Comparison of ENCODE assay signal across 12 mouse cellular contexts in genomic region chr6:97259926-97260325, GRCm38 (mm10). TPM values are rescaled to one million over a fixed set of nuclear protein-coding genes. Genes with fewer than 3 reads are reported as not detected.
DNase-seq lines count a peak whose midpoint lies in the region; TF ChIP-seq lines count a peak whose summit lies in the region.
"Not testable (repeated sequence)": the region's sequence is repeated elsewhere in the genome, so short reads cannot be mapped to it uniquely, and the experiment has no call there.
"Had no signal": no experiment of that assay in that cellular context is flagged by ENCODE, and none has a peak within 500 bp of the region (broad histone marks: within the 10 kb centered on the region; RNA-seq: fewer than 3 reads in every experiment).

No protein-coding gene starts in this region.

- H3K27me3 ChIP-seq in C2C12 (ENCODE audit: control insufficient read depth, insufficient read depth, insufficient read length); CH12.LX (replicated peaks); myocyte (ENCODE audit: control insufficient read depth, insufficient read depth, insufficient read length): not testable (repeated sequence)

- H3K36me3 ChIP-seq in C2C12 (ENCODE audit: control insufficient read depth, insufficient read depth); CH12.LX (replicated peaks in 1 of 2; ENCODE audit: control insufficient read depth in 1 of 2, insufficient read depth in 1 of 2, low read length in 1 of 2); myocyte (ENCODE audit: control insufficient read depth, insufficient read depth): not testable (repeated sequence)

- TF ChIP-seq CTCF in C2C12 (IDR thresholded peaks at IDR 0.05; ENCODE audit: control insufficient read depth, insufficient read depth, insufficient read length); CH12.LX (conservative IDR thresholded peaks at IDR 0.05 in 1 of 2, IDR thresholded peaks at IDR 0.05 in 1 of 2; ENCODE audit: low read depth in 2 of 2, low read length in 2 of 2); gastrocnemius, adult 2 months (IDR thresholded peaks at IDR 0.05): not testable (repeated sequence)

- intact Hi-C loops in gastrocnemius, adult 2 months (cut with DNase I), result not testable (repeated sequence)

- not testable (repeated sequence) for H3K4me2 ChIP-seq in CH12.LX (ENCODE audit: insufficient read depth, low read depth, poor library complexity, severe bottlenecking); myocyte (ENCODE audit: low read depth)

- H3K27ac ChIP-seq in CH12.LX (ENCODE audit: insufficient read depth, low read depth), result not testable (repeated sequence)
- peak overlapping the region; percentile 81 for H3K27ac ChIP-seq in gastrocnemius, adult 2 months

- TF ChIP-seq RAD21 in CH12.LX (IDR thresholded peaks at IDR 0.05; ENCODE audit: low read depth, low read length), result not testable (repeated sequence)

- TF ChIP-seq POLR2A in CH12.LX (IDR thresholded peaks at IDR 0.05; ENCODE audit: low read depth, low read length); myocyte (IDR thresholded peaks at IDR 0.05; ENCODE audit: insufficient read length, low read depth): not testable (repeated sequence)

- H3K9ac ChIP-seq in CH12.LX (ENCODE audit: insufficient read depth, low read depth), result not testable (repeated sequence)

- in situ Hi-C loops in CH12.LX (cut with MboI; ENCODE audit: low pct_ligation_motif_present, low pct_unique_long_range_greater_than_20kb, low sequenced_read_pairs), result loop anchor here (25.0 kb wide), 1 partner anchor 477 kb away; no protein-coding TSS in a partner anchor

- DNase-seq in CH12.LX (ENCODE audit: extremely low read depth); gastrocnemius, adult 2 months: not testable (repeated sequence)

- H3K79me3 ChIP-seq in C2C12 (ENCODE audit: low read depth), result not testable (repeated sequence)

- TF ChIP-seq EP300 in CH12.LX (IDR thresholded peaks at IDR 0.05; ENCODE audit: low read length), result not testable (repeated sequence)

- not testable (repeated sequence) for H3K4me3 ChIP-seq in C2C12 (ENCODE audit: insufficient read depth, poor library complexity, severe bottlenecking); CH12.LX (replicated peaks in 1 of 3; ENCODE audit: low read depth in 2 of 3, low read length in 2 of 3, poor library complexity in 1 of 3); gastrocnemius, adult 2 months; myocyte

- dilution Hi-C loops in CH12.LX (cut with MboI; ENCODE audit: extremely low pct_ligation_motif_present, extremely low pct_unique_long_range_greater_than_20kb, low sequenced_read_pairs), result not testable (repeated sequence)

- not testable (repeated sequence) for H3K9me3 ChIP-seq in CH12.LX (replicated peaks; ENCODE audit: low read length)

- H3ac ChIP-seq in C2C12 (ENCODE audit: control insufficient read depth, insufficient read length, low read depth); myocyte (ENCODE audit: control insufficient read depth, insufficient read length): not testable (repeated sequence)

- H3K79me2 ChIP-seq in C2C12 (ENCODE audit: control insufficient read depth, insufficient read depth); CH12.LX (replicated peaks; ENCODE audit: control insufficient read depth, extremely low read depth, insufficient read depth, poor library complexity, severe bottlenecking); myocyte (ENCODE audit: control insufficient read depth, insufficient read depth): not testable (repeated sequence)

- H3K4me1 ChIP-seq in CH12.LX (ENCODE audit: control insufficient read depth in 1 of 2, insufficient read depth in 2 of 2), result not testable (repeated sequence)

TF ChIP-seq in C2C12, 6 proteins besides CTCF, POLR2A, EP300 and RAD21:
- peak; percentile 89 for TF ChIP-seq MYOD1 (IDR thresholded peaks at IDR 0.05; ENCODE audit: control insufficient read depth, insufficient read length, low read depth)

TF ChIP-seq in CH12.LX, 34 proteins besides CTCF, POLR2A, EP300 and RAD21:
- TF ChIP-seq TCF12 (IDR thresholded peaks at IDR 0.05; ENCODE audit: low read depth, low read length), result 0 out of 2 replicates have a peak, but pooled peaks have one; percentile 37

TF ChIP-seq in myocyte, 11 proteins besides CTCF, POLR2A, EP300 and RAD21:
- peak in 2 of 3 experiments; percentile 87 to 90 for TF ChIP-seq MYOD1 (IDR thresholded peaks at IDR 0.05; ENCODE audit: control insufficient read depth in 1 of 3, insufficient read length in 2 of 3, low read depth in 2 of 3)
- TF ChIP-seq TCF3 (IDR thresholded peaks at IDR 0.05; ENCODE audit: insufficient read length, low read depth), result peak; percentile 96
- TF ChIP-seq TCF12 (IDR thresholded peaks at IDR 0.05; ENCODE audit: insufficient read depth, poor library complexity, severe bottlenecking), result peak; percentile 22
- peak; percentile 31 to 93 (median 87) for TF ChIP-seq MYOG (IDR thresholded peaks at IDR 0.05; ENCODE audit: control insufficient read depth in 1 of 3, insufficient read depth in 1 of 3, insufficient read length in 2 of 3, low read depth in 2 of 3)

RNA-seq across cellular contexts. Expression of gene Lmod3, which starts 7.4 kb away (rescaled TPM):
- polyA plus RNA-seq in C2C12 (2012; fragmentation: generic; extraction: Trizol) (0.36 TPM), CH12.LX (2012; ENCODE audit: insufficient read length, low read depth) (not detected in 2 replicates), myocyte (2012; fragmentation: generic; extraction: Trizol) (55.6 TPM)
- total RNA-seq in CH12.LX (2012; rRNA removed) (not detected in 2 replicates), CH12.LX (2014; rRNA removed) (not detected in 2 replicates)
- total RNA-seq in gastrocnemius, adult 2 months (2021), result 100 to 1,000 TPM in 1 of 2 experiments, 10 to 100 TPM in 1; 95.4 to 186 TPM
- total RNA-seq: adrenal gland, adult 2 months; adrenal gland, postnatal 14 days; adrenal gland, postnatal 25 days; adrenal gland, postnatal 36 days; MEL had no signal
- polyA plus RNA-seq: activated CD4-positive, CD25-positive, alpha-beta regulatory T cell, adult 4 months; adrenal gland, adult 2 months; G1E; Patski had no signal

RNA-seq across cellular contexts. Expression of gene Arl6ip5, which starts 49.4 kb away (rescaled TPM):
- polyA plus RNA-seq in C2C12 (2012; fragmentation: generic; extraction: Trizol) (298 TPM), CH12.LX (2012; ENCODE audit: insufficient read length, low read depth) (135 and 146 TPM in 2 replicates), myocyte (2012; fragmentation: generic; extraction: Trizol) (750 TPM)
- total RNA-seq in CH12.LX (2012; rRNA removed) (43.6 and 45.3 TPM in 2 replicates), CH12.LX (2014; rRNA removed) (115 and 118 TPM in 2 replicates)
- total RNA-seq in gastrocnemius, adult 2 months (2021), result 100 to 1,000 TPM; 117 to 173 TPM

RNA-seq across cellular contexts. Expression of gene Uba3, which starts 54.5 kb away (rescaled TPM):
- polyA plus RNA-seq in C2C12 (2012; fragmentation: generic; extraction: Trizol), result 32.8 TPM
- total RNA-seq in CH12.LX (2012; rRNA removed), result 47.3 and 52.7 TPM in 2 replicates
- total RNA-seq in CH12.LX (2014; rRNA removed), result 106 and 120 TPM in 2 replicates
- 55.6 and 69.5 TPM in 2 replicates for polyA plus RNA-seq in CH12.LX (2012; ENCODE audit: insufficient read length, low read depth)
- 10 to 100 TPM; 32.7 to 43.1 TPM for total RNA-seq in gastrocnemius, adult 2 months (2021)
- polyA plus RNA-seq in myocyte (2012; fragmentation: generic; extraction: Trizol), result 43.7 TPM

Comparison
In these comparisons a context has a peak if more than half of its experiments do, and no peak if none do; other contexts are left out.
1. RNA of gene Lmod3, which starts 7.4 kb away (polyA plus RNA-seq): 55.6 TPM in myocyte (single experiment); 0.36 TPM in C2C12 (single experiment) and not detected in CH12.LX; every median in the first group is over 10 times any median in the second.